Mouse (Mus musculus) liver, embryonic 12.5 days (tissue): Measurements from ENCODE around the gene Vmn1r172. TPM values are rescaled to one million over a fixed set of nuclear protein-coding genes. Genes with fewer than 3 reads are reported as not detected.
"Not testable (repeated sequence)": the region's sequence is repeated elsewhere in the genome, so short reads cannot be mapped to it uniquely, and the experiment has no call there.

ENCODE experiments used
- ATAC-seq: fragments of 200-750 bp; cut with Nextera tagmentation; 2 replicates; pipeline ENCODE4 v1.8.0; 2017; ENCODE audit warnings: moderate number of reproducible peaks, mild to moderate bottlenecking, moderate library complexity
- H3K27ac ChIP-seq: fragments of 300-500 bp; sonication (generic); 2 replicates; pipeline ENCODE4 v1.5.1; 2016; ENCODE audit warnings: mild to moderate bottlenecking
- H3K27me3 ChIP-seq: fragments of 300-500 bp; sonication (generic); replicated peaks from 2 replicates; pipeline ENCODE4 v1.6.1; 2016; ENCODE audit warnings: mild to moderate bottlenecking, moderate library complexity
- H3K36me3 ChIP-seq: fragments of 300-500 bp; sonication (generic); 2 replicates; pipeline ENCODE4 v1.6.1; 2016; ENCODE audit warnings: mild to moderate bottlenecking, moderate library complexity
- H3K4me1 ChIP-seq: fragments of 300-500 bp; sonication (generic); 2 replicates; pipeline ENCODE4 v1.6.1; 2016
- H3K4me2 ChIP-seq: fragments of 300-500 bp; sonication (generic); 2 replicates; pipeline ENCODE4 v1.6.1; 2016; ENCODE audit warnings: mild to moderate bottlenecking, moderate library complexity
- H3K4me3 ChIP-seq: fragments of 300-500 bp; sonication (generic); 2 replicates; pipeline ENCODE4 v1.5.1; 2016; ENCODE audit warnings: mild to moderate bottlenecking, moderate library complexity
- H3K9ac ChIP-seq: fragments of 300-500 bp; sonication (generic); 2 replicates; pipeline ENCODE4 v1.6.1; 2016; ENCODE audit warnings: mild to moderate bottlenecking, moderate library complexity
- H3K9me3 ChIP-seq: fragments of 300-500 bp; sonication (generic); replicated peaks from 2 replicates; pipeline ENCODE4 v1.6.1; 2016; ENCODE audit warnings: mild to moderate bottlenecking, moderate library complexity
- WGBS: fragments of 180-500 bp; shearing (Covaris S2); methylation state at CpG from one replicate; pipeline ENCODE4 v1.1.7; 2016; ENCODE audit not compliant: insufficient replicate concordance; 5-methylcytosine and 5-hydroxymethylcytosine counted together
- polyA plus RNA-seq: library from polyadenylated mRNA; unstranded; fragments of >200 nt; fragmentation: Nextera tagmentation; extraction: Ambion mirVana; gene quantifications from 2 replicates; pipeline ENCODE4 v1.2.1, GENCODE M21; 2016

Vmn1r172 gene
- polyA plus RNA-seq: not detected in 2 replicates

GRCm38 (mm10) chr7:23658016-23658415 lies at the start of gene Vmn1r172:
TSS of gene Vmn1r172 (plus strand) at chr7:23658316.
- Histone ChIP-seq H3K4me2 (no peak within 1 kb of the TSS), H3K9me3 (0 out of 2 replicates have a peak, but pooled peaks cover under 1% of the 10 kb centered on the region), H3K27me3 (no peaks in the 10 kb centered on the region), H3K9ac (no peak within 1 kb of the TSS), H3K4me1 (no peaks in the 10 kb centered on the region), H3K4me3 (no peak within 1 kb of the TSS), H3K27ac (no peak within 1 kb of the TSS), H3K36me3 (no peaks in the 10 kb centered on the region)
- WGBS: 46% methylated on average over 2 of the region's 2 CpGs
- ATAC-seq: no peak

GRCm38 (mm10) chr7:23630422-23630821 lies 27.7 kb upstream of the Vmn1r172 start, which contains the start of gene Vmn1r171:
TSS of gene Vmn1r171 (plus strand) at chr7:23630722.
- ATAC-seq: no peak

GRCm38 (mm10) chr7:23700403-23700802 lies 42.3 kb downstream of the Vmn1r172 start, which contains the start of gene Vmn1r173:
TSS of gene Vmn1r173 (plus strand) at chr7:23700703.
- H3K9ac ChIP-seq, H3K9me3 ChIP-seq, ATAC-seq, H3K27ac ChIP-seq, H3K4me2 ChIP-seq, H3K4me3 ChIP-seq, H3K27me3 ChIP-seq, H3K4me1 ChIP-seq, H3K36me3 ChIP-seq: not testable (repeated sequence)
- 30% methylated on average over 1 of the region's 1 CpGs for WGBS

More at GRCm38 (mm10) chr7:23630422-23630821, 27.7 kb upstream of the Vmn1r172 start, which contains the start of gene Vmn1r171:
- Histone ChIP-seq H3K4me2 (no peak within 1 kb of the TSS), H3K36me3 (no peaks in the 10 kb centered on the region), H3K27ac (no peak within 1 kb of the TSS), H3K9me3 (0 out of 2 replicates have a peak, but pooled peaks cover under 1% of the 10 kb centered on the region), H3K9ac (no peak within 1 kb of the TSS), H3K4me3 (no peak within 1 kb of the TSS), H3K27me3 (no peaks in the 10 kb centered on the region), H3K4me1 (no peaks in the 10 kb centered on the region)

Other genes starting within 250 kb of the Vmn1r172 start
- not detected in 2 replicates for gene Vmn1r167, start 151.1 kb upstream of the Vmn1r172 start, polyA plus RNA-seq
- not detected in 2 replicates for gene Vmn1r168, start 118.6 kb upstream of the Vmn1r172 start, polyA plus RNA-seq
- not detected in 2 replicates for gene Vmn1r169, start 82.8 kb upstream of the Vmn1r172 start, polyA plus RNA-seq
- not detected in 2 replicates for gene Vmn1r170, start 52.1 kb upstream of the Vmn1r172 start, polyA plus RNA-seq
- not detected in 2 replicates for gene Vmn1r171, start 27.6 kb upstream of the Vmn1r172 start, polyA plus RNA-seq
- not detected in 2 replicates for gene Vmn1r173, start 42.4 kb downstream of the Vmn1r172 start, polyA plus RNA-seq
- not detected in 2 replicates for gene Vmn1r174, start 94.0 kb downstream of the Vmn1r172 start, polyA plus RNA-seq
- gene Vmn1r175, start 152.3 kb downstream of the Vmn1r172 start, polyA plus RNA-seq: not detected in 2 replicates
- gene Vmn1r176, start 179.1 kb downstream of the Vmn1r172 start, polyA plus RNA-seq: not detected in 2 replicates
- gene Vmn1r177, start 208.1 kb downstream of the Vmn1r172 start, polyA plus RNA-seq: not detected in 2 replicates
- gene Vmn1r178, start 233.7 kb downstream of the Vmn1r172 start, polyA plus RNA-seq: not detected in 2 replicates